Mouse (Mus musculus): ENCODE measurements around the gene Slc38a1.

The Slc38a1 gene

GRCm38 (mm10) chr15:96551569-96552380 lies 90.9 kb downstream of the Slc38a1 start:
- peak; percentile 82 for DNase-seq (ENCODE audit: low spot score)

- no peak for DNase-seq (ENCODE audit: low spot score)
Observed at GRCm38 (mm10) chr15:96551107-96551506, 91.6 kb downstream of the Slc38a1 start.

- DNase-seq (ENCODE audit: low spot score), result no peak
Observed at GRCm38 (mm10) chr15:96548363-96548762, 94.3 kb downstream of the Slc38a1 start.

GRCm38 (mm10) chr15:96547256-96548195 lies 95.2 kb downstream of the Slc38a1 start:
- peak; percentile 43 for DNase-seq (ENCODE audit: low spot score)

GRCm38 (mm10) chr15:96543181-96543828 lies 99.4 kb downstream of the Slc38a1 start:
- peak; percentile 48 for DNase-seq (ENCODE audit: low spot score)

- DNase-seq (ENCODE audit: low spot score), result peak; percentile 26
Observed at GRCm38 (mm10) chr15:96542135-96542534, 100.6 kb downstream of the Slc38a1 start.

- DNase-seq (ENCODE audit: low spot score), result no peak
Observed at GRCm38 (mm10) chr15:96537272-96537671, 105.4 kb downstream of the Slc38a1 start.

GRCm38 (mm10) chr15:96536412-96536811 lies 106.3 kb downstream of the Slc38a1 start:
- no peak for DNase-seq (ENCODE audit: low spot score)

- peak; percentile 32 for DNase-seq (ENCODE audit: low spot score)
Observed at GRCm38 (mm10) chr15:96527686-96528085, 115.0 kb downstream of the Slc38a1 start.

- peak; percentile 21 for DNase-seq (ENCODE audit: low spot score)
Observed at GRCm38 (mm10) chr15:96524239-96524738, 118.4 kb downstream of the Slc38a1 start.

All from layer of hippocampus, adult 11-12 months (tissue).